Mouse (Mus musculus) gastrocnemius, postnatal 10 days (tissue): ENCODE results near the gene Ccdc134. TPM values are rescaled to one million over a fixed set of nuclear protein-coding genes. Genes with fewer than 3 reads are reported as not detected.

Experiments used
- DNase-seq: peaks from one replicate; pipeline ENCODE4 v3.0.0; 2021; ENCODE audit warnings: mixed read lengths
- total RNA-seq, 2 experiments: library from RNA; stranded (reverse); gene quantifications; 2 replicates each; pipeline ENCODE4 v1.2.3; 2021

The Ccdc134 gene
- total RNA-seq, 2 experiments from 2014 or later, result 31.0 to 33.5 TPM

DNA sequence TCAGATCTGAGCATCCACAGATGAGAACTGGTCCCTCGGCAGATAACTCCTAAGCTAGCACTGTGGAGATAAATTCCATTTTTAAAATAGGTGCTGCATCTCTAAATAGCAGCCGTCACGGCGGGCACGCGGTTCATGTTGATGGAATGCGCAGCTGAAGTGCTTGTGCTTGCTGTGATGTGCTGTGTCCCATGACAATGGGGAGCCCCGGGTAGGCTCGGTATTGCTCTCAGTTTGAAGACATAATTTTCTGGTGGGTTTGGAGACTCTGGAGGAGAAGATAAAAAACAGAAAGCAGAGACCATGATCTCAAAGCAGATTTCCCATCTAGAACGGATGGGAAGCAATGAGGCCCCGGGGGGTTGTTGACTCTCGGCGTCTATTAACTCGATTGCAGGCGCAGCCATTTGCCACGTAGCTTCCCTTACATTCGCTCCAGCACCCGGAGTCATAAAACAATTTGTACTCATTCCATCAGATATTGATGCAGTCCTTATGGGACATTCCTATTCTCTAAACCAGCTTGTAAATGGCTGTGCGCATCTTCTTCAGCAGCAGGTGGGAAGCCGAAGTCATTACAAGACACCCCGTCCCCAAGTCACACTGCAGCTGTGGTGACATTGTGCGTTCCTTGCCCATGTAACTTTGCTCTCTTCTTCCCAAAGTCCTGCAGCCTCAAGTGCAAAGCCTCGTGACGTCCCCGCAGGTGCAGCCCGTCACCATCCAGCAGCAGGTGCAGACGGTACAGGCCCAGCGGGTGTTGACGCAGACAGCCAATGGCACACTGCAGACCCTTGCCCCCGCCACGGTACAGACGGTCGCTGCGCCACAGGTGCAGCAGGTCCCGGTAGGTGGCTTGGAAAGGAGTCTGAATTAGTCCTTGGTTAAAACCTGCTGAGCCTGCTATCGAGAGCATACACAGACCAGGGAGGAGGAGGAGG is 43.0 kb downstream of the Ccdc134 start:
- DNase-seq, result no peak

DNA sequence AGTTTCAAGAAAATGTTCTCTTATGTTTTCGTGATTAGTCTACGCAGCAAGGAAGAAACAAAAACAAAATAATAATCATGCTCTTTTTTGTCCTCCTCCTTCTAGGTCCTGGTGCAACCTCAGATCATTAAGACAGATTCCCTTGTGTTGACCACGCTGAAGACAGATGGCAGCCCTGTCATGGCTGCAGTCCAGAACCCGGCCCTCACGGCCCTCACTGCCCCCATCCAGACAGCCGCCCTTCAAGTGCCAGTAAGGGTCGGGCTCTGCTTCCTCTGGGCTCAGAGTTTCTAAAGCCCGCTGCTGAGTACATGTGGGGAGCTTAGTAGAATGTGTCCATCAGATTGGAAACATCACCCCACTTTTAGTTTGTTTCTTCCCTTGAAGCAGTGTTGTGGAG is 44.9 kb downstream of the Ccdc134 start:
- no peak for DNase-seq

DNA sequence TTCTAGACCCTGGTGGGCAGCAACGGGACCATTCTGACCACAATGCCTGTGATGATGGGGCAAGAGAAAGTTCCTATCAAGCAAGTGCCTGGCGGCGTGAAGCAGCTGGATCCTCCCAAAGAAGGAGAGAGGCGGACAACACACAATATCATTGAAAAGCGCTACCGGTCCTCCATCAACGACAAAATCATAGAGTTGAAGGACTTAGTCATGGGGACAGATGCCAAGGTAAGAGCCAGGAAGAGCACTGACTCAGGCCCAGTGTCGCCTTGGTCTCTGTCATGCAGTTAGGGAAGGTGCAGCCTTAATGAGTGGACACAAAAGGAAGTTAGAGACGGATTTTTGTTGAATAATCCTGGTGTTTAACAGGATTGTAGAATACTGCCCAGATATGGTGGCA is 47.4 kb downstream of the Ccdc134 start:
- DNase-seq, result no peak

DNA sequence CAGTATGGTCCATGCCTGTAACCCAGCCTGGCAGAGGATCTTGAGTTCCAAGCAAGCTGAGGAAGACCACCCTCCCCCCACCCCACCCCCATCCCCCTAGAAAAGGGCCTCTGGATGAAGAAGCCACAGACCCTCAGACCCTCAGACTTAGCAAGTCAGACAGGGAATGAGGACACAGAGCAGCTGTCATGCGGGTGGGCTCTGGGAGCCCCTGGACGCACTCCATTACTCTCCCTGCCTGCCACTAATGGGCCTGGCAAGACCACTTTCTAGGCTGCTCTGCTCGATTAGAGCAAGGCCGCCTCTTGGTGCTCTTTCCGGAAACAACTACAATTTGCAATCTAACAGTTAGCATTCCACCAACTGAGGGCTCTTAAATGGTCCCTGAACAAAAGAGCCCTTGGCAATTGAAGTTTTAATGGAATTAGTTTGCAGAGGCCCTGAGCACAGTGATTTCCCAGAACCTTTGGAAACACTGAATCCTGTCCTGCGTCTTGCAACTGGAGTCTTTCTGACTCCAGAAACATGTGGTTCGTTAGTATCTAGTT is 50.1 kb downstream of the Ccdc134 start:
- no peak for DNase-seq

DNA sequence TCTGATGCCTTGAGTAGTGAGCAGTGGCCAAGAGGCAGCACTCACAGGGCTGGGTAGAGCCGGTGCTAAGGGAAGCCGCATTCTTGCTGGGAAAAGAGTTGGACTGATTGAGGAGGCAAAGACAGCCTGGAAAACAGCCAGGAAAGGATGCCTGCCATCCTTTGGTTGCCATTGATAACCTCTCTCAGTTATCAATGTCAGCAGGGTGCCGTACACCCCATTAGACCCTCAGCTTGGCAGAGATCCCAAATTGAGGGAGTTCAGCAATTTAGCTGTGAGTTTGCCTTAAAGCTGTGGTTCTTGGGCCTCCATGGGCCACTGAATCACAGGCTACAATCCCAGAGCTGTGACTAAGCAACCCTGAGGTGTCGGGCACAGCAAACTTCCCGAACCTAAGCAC is 53.4 kb downstream of the Ccdc134 start:
- no peak for DNase-seq

DNA sequence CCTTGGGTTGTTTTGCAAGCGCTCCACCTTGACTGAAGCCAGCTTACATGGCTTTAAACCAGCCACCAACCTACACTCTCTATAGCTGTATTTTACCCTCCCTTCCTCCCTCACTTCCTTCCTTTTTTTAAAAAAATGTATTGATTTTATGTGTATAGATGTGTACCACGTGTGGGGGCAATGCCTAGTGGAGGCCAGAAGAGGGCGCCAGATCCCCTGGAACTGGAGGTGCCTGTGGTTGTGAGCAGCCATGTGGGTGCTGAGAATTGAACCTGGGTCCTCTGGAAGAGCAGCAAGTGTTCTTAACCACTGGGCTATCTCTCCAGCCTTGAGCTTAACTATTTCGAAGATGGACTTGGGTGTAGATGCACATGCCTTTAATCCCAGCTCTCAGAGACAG is 54.6 kb downstream of the Ccdc134 start:
- DNase-seq, result no peak

DNA sequence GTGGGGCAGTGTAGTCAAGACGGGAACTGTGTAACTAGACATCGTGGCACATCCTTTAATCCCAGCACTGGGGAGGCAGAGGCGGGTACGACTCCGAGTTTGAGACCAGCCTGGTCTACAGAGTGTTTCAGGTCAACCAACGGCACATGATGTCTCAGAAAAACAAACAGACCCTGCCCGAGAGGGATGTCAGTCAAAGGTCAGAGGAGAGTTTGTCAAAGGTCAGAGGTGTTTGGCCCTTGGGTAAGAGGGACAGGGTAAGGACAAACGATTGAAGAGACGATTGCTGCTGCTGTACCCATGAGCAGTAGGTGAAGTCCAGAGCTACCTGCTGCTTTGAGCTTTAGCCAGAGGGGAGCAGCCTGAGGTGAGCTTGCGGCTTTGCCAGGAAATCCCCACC is 55.9 kb downstream of the Ccdc134 start:
- no peak for DNase-seq

DNA sequence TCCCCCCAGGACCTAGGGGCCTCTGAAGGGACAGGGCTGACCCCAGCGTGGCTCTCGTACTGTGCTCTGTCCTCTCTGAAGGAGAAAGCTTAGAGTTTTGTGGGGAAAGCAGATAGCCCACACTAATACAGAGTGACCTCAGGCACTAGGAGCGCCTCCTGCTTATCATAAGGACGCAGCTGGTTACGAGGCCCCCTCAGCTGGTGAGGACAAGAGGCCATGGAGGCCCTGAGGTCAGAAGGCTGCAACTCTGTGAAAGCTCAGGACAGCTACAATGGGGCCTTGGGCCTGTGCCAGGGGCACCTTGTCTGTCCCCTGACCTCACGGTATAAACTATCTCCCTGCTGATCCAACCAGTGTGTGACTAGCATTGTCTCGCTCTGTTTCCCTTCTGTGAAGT is 56.5 kb downstream of the Ccdc134 start:
- DNase-seq, result no peak

DNA sequence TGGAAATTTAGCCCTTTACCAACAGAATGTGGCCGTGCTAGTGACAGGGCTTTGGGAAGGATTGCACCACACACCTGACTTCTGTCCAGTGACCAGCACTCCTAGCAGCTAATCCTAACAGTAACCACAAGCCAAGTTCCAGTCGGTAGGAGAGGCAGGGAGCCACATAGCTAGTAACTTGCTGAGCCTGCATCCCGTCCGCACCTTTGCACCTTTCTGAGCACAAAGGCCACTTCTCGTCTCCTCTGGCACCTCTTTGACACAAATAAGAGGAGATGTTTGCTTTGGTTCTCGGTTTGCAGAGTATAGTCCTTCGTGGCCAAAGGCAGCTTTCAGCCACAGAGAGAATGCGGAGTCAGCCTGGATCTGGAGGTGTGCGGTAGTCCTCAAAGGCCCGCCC is 56.9 kb downstream of the Ccdc134 start:
- no peak for DNase-seq

DNA sequence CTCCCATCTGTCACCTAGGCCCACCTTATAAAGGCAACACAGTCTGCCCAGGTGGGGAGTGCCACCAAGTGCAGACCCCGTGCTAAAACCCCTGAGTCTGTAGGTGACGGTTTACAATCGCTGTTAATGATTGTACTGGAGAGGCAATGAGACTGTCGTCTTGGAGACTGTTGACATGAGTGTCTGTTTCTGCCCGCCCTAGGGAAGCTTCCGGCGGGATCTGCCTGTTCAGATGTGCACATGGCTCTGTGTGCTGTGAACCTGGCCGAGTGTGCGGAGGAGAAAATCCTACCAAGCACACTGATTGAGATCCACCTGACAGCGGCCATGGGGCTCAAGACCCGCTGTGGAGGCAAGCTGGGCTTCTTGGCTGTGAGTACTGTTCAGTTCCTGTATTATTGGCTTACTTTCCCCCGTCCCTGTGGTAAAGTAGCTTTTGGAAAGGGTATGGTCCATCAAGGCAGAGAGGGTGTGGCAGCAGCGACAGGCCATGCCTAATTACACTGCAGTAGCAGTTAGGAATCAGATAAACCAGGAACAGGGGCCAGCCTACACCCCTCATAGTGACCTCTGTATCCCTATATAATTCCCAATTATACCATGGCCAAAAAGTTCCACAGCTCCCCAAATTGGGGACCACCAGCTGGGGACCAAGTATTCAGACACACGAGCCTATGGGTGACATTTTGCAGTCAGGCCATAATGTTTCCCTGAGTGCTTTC is 57.5 kb downstream of the Ccdc134 start:
- DNase-seq, result no peak

DNA sequence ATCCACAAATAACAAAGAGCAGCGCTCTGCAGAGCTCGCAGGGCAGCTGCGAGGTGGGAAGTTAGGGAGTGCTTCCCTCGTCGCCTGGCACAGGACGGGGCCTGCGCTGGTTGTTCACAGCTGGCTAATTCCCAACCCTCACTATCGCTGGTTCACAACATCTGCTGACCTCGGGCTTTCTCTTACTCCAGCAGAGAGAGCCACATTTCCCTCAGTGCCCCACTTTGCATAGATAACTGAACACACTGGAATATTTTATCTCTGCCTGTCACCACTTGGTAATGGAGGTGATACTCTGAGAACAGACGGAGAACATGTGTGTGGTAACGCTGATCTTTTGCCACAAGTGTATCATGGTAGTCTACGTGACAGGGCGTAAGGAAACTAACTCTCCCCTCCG is 58.4 kb downstream of the Ccdc134 start:
- no peak for DNase-seq

DNA sequence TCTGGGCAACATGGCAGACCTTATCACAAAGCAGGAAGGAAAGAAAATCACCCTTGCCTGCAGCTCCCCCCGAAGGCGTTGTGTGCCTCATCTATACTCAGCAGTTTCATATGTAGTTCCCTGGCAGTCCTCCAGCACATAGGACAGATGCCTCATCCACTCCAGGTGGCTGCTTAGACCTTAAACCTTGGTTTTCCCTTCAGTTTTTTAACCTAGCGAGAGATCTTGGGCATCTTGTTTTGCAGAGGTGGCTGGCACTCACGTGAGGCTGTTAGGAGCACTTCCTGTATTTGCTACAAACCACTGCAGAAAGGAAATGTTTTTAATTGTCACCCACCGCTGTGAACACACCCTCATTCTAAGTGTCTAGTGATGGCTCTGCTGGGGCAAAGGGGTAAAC is 59.2 kb downstream of the Ccdc134 start:
- no peak for DNase-seq

DNA sequence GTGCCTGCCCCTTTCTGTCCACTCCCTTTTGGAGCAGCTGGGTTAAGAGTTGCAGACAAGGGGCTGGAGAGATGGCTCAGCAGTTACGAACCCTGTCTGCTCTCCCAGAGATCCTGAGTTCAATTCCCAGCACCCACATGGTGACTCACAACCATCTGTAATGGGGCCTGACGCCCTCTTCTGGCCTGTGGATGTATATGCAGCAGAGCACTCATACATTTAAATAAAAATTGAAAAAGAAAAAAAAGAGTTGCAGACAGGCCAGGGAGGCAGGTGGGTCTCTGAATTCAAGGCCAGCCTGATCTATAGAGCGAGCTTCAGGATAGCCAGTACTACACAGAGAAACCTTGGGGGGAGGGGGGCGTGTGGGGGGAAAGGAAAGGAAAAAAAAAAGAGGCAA is 59.7 kb downstream of the Ccdc134 start:
- no peak for DNase-seq

DNA sequence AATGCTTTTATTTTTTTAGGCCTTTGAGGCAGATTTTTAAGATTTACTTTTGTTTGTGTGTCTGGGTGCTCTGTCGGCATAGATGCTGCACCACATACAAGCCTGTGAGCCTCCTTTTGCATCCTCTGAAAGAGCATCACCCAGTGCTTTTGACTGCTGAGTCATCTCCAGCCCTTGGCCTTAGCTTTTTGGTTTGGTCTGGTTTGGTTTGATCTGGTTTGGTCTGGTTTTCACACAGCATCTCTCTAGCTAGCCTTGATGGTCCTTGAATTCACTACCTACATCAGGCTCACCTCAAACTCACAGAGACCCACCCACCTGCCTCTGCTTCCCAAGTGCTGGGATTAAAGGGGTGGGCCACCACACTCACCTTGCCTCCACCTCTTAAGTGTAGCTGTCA is 60.2 kb downstream of the Ccdc134 start:
- DNase-seq, result no peak

DNA sequence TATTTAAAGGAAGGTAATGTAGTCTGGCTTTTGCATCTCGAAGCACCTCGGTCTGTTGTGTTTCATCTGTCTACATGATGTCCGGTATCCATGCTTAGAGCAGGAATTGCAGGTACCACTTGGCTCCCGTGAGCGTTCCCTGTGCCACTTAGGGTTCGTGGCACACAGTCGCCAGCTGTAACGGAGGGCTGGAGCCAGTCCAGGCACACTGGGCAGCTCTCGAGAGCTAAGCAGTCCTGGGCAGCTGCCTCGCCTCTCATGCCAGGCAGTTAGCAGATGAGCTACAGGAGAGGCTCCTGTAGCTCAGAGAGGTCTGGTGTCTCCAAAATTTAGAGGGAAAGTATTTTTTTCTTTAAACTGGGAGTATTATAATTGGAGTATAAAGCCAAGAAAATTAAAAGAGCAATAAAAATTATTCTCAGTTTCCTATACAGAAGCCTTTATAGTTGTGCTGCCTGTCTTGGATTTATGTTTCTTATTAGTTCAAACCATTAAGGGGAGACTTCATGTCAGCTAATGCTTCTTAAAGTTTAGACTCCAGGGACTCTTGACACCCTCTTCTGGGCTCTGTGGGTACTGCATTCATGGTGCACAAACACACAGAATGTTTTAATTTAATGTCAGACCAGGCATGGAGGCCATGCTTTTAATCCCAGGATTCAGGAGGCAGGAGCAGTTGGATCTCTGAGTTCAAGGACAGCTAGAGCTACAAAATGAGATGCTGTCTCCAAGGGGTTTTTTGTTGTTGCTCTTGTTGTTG is 60.9 kb downstream of the Ccdc134 start:
- peak; percentile 74 for DNase-seq

Other genes with a start within 250 kb of the Ccdc134 start
- 10 to 100 TPM in 1 of 2 experiments, 1 to 10 TPM in 1; 8.2 to 12.1 TPM for gene Polr3h, start 201.7 kb upstream of the Ccdc134 start, total RNA-seq
- 1 to 10 TPM; 5.7 to 6.0 TPM for gene Csdc2, start 191.2 kb upstream of the Ccdc134 start, total RNA-seq
- 10 to 100 TPM; 12.0 to 15.3 TPM for gene Pmm1, start 167.0 kb upstream of the Ccdc134 start, total RNA-seq
- gene 1700029P11Rik, start 147.4 kb upstream of the Ccdc134 start, total RNA-seq, result not detected
- gene Xrcc6, start 140.1 kb upstream of the Ccdc134 start, total RNA-seq, result 10 to 100 TPM; 25.5 to 26.0 TPM
- 10 to 100 TPM; 18.5 to 20.7 TPM for gene Desi1, start 94.1 kb upstream of the Ccdc134 start, total RNA-seq
- gene Snu13, start 80.3 kb upstream of the Ccdc134 start, total RNA-seq, result 10 to 100 TPM; 50.0 to 54.5 TPM
- gene 4930407I10Rik, start 68.8 kb upstream of the Ccdc134 start, total RNA-seq, result not detected
- under 1 TPM; 0.23 to 0.36 TPM for gene Mei1, start 57.9 kb upstream of the Ccdc134 start, total RNA-seq
- gene Srebf2, start 19.3 kb downstream of the Ccdc134 start, total RNA-seq, result 10 to 100 TPM; 37.0 to 42.8 TPM
- not detected for gene Shisa8, start 84.9 kb downstream of the Ccdc134 start, total RNA-seq
- under 1 TPM; 0.45 to 0.52 TPM for gene Tnfrsf13c, start 96.4 kb downstream of the Ccdc134 start, total RNA-seq
- 1 to 10 TPM; 4.2 to 7.0 TPM for gene Cenpm, start 116.8 kb downstream of the Ccdc134 start, total RNA-seq
- gene 1500009C09Rik, start 124.5 kb downstream of the Ccdc134 start, total RNA-seq, result not detected
- 1 to 10 TPM; 1.2 to 2.0 TPM for gene Sept3, start 147.0 kb downstream of the Ccdc134 start, total RNA-seq
- gene Wbp2nl, start 171.0 kb downstream of the Ccdc134 start, total RNA-seq, result not detected
- 10 to 100 TPM; 24.6 to 27.3 TPM for gene Naga, start 211.0 kb downstream of the Ccdc134 start, total RNA-seq
- gene Pheta2, start 211.0 kb downstream of the Ccdc134 start, total RNA-seq, result 1 to 10 TPM; 3.0 to 4.9 TPM
- 100 to 1,000 TPM; 143 to 156 TPM for gene Smdt1, start 211.0 kb downstream of the Ccdc134 start, total RNA-seq
- gene Ndufa6, start 226.4 kb downstream of the Ccdc134 start, total RNA-seq, result 100 to 1,000 TPM; 362 to 411 TPM